Mouse (Mus musculus) CH12.LX (cell line): ENCODE measurements around the gene Ints7.
A peak's percentile ranks its signal among the peaks of the same experiment; 100 is the strongest.

Experiments
- CTCF ChIP-seq, 2 experiments: IDR thresholded peaks in 1 of 2; conservative IDR thresholded peaks in 1 of 2; 2 replicates each; pipeline ENCODE4 v1.5.1; 2011 to 2012; ENCODE audit warnings: low read depth in 2 of 2, low read length in 2 of 2, improper control_type of control experiment in 1 of 2, inconsistent platforms in 1 of 2, mild to moderate bottlenecking in 1 of 2, moderate library complexity in 1 of 2
- HCFC1 ChIP-seq: IDR thresholded peaks from 2 replicates; pipeline ENCODE4 v1.6.1; 2012; ENCODE audit warnings: low read depth, mild to moderate bottlenecking, inconsistent platforms, low read length, improper control_type of control experiment
- MEF2A ChIP-seq: IDR thresholded peaks from 2 replicates; pipeline ENCODE4 v1.6.1; 2014; ENCODE audit warnings: low read depth, mild to moderate bottlenecking, inconsistent platforms, low read length, improper control_type of control experiment, borderline replicate concordance
- POLR2A ChIP-seq: IDR thresholded peaks from 2 replicates; pipeline ENCODE4 v1.6.1; 2011; ENCODE audit warnings: low read depth, mild to moderate bottlenecking, improper control_type of control experiment, low read length
- SMC3 ChIP-seq: IDR thresholded peaks from 2 replicates; pipeline ENCODE4 v1.6.1; 2011; ENCODE audit warnings: low read depth, low read length, improper control_type of control experiment
- USF2 ChIP-seq: conservative IDR thresholded peaks from 2 replicates; pipeline ENCODE4 v1.6.1; 2011; ENCODE audit warnings: low read depth, low read length, improper control_type of control experiment

GRCm38 (mm10) chr1:191575458-191576247 is at the start of gene Ints7, which contains the start of gene Dtl:
- TF ChIP-seq SMC3: peak; percentile 71
- TF ChIP-seq HCFC1: peak; percentile 72
- TF ChIP-seq CTCF (conservative IDR thresholded peaks at IDR 0.05 in 1 of 2, IDR thresholded peaks at IDR 0.05 in 1 of 2; ENCODE audit: low read depth in 2 of 2, low read length in 2 of 2): peak; percentile 72 to 87
- TF ChIP-seq USF2: no peak
- peak; percentile 58; the same call in 1 of the 2 replicates for TF ChIP-seq MEF2A
- TF ChIP-seq POLR2A: peak; percentile 92
